Mouse (Mus musculus): Measurements from ENCODE around the gene Alox8. TPM values are rescaled to one million over a fixed set of nuclear protein-coding genes. Genes with fewer than 3 reads are reported as not detected.

Gene Alox8
- total RNA-seq, 1 experiment, result 1.6 TPM

DNA sequence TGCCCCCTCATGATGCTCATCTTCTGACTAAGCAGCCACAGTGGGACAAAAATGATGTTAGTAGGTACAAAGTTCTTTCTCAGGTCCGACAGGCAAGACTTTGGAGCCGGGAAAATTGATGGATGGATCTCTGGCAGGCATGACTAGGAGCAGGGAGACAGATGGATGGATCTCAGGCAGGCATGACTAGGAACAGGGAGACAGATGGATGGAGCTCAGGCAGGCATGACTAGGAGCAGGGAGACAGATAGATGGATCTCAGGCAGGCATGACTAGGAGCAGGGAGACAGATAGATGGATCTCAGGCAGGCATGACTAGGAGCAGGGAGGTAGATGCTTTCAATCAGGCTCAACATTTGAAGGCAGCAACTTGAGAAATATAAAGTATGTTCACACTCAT is 13.8 kb upstream of the Alox8 start:
- Histone ChIP-seq H3K4me1 (ENCODE audit: control insufficient read depth in 2 of 2, insufficient read depth in 2 of 2, low read length in 2 of 2, poor library complexity in 1 of 2) (no peaks in the 10 kb centered on the region), H3K27ac (ENCODE audit: insufficient read depth, low read depth, low read length, poor library complexity, severe bottlenecking) (no peak overlapping the region), H3K9me3 (ENCODE audit: control insufficient read depth, insufficient read depth, low read depth, low read length) (no peaks in the 10 kb centered on the region), H3K36me3 (ENCODE audit: control insufficient read depth, insufficient read depth, low read length, poor library complexity, severe bottlenecking) (no peaks in the 10 kb centered on the region), H3K9ac (ENCODE audit: insufficient read depth, low read depth, low read length, poor library complexity, severe bottlenecking) (no peak overlapping the region), H3K4me3 (ENCODE audit: insufficient read depth in 1 of 2, low read depth in 1 of 2, low read length in 2 of 2, poor library complexity in 1 of 2, severe bottlenecking in 1 of 2) (peak overlapping the region; percentile 6 to 56; a peak in 3 of 4 replicates)
- DNase-seq (ENCODE audit: low read depth, low spot score), result no peak
- in situ Hi-C loops (cut with MboI; ENCODE audit: low sequenced_read_pairs in 2 of 2, unreplicated experiment in 2 of 2), result no loop called here
- TF ChIP-seq HCFC1 (IDR thresholded peaks at IDR 0.05; ENCODE audit: borderline replicate concordance, insufficient read depth, low read length) (peak; percentile 83), MAFK (IDR thresholded peaks at IDR 0.05; ENCODE audit: insufficient read depth, low read depth, low read length) (no peak)

DNA sequence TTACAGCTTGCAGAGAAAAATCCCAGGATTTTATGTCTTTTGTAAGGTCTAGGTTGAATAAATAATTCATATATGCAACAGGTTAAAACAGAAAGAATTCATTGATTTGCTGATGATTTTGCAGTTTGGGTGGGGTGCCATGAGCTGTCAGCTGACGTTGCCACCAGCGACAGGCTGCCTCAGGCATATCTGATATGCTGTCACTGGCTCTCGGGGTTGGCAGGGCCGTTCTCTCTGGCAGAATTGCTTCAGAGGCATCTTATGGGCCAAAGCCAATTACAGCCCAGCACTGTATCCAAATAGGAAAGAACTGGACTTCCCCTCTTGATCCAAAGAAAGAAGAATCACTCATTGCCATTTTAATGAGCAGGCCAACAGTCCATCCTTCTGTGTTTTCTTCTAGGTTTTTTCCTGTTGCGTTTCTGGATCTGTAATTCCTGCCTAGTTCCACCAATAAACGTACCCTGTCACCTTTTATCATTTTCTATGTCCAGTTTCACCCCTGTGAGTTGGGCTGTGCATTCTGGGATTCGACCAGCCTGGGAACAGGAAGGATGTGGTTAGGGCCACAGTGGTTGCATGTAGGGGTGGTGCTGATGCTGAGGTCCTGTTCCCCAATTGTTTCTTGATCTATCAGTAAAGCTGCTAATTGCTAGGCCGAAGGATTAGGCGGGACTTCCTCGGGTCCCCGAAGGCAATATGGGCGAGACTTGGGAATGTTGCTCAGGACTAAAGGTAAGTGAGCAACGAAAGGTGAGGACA is 5.0 kb upstream of the Alox8 start:
- TF ChIP-seq CHD2 (IDR thresholded peaks at IDR 0.05; ENCODE audit: low read depth, low read length) (no peak), HCFC1 (IDR thresholded peaks at IDR 0.05; ENCODE audit: borderline replicate concordance, insufficient read depth, low read length) (no peak), ZNF384 (IDR thresholded peaks at IDR 0.05; ENCODE audit: low read depth, low read length) (no peak), ZC3H11A (IDR thresholded peaks at IDR 0.05; ENCODE audit: borderline replicate concordance, low read depth, low read length) (no peak), MAFK (IDR thresholded peaks at IDR 0.05; ENCODE audit: insufficient read depth, low read depth, low read length) (no peak)
- H3K4me3 ChIP-seq (ENCODE audit: insufficient read depth in 1 of 2, low read depth in 1 of 2, low read length in 2 of 2, poor library complexity in 1 of 2, severe bottlenecking in 1 of 2), result no peak overlapping the region
- in situ Hi-C loops (cut with MboI; ENCODE audit: low sequenced_read_pairs in 2 of 2, unreplicated experiment in 2 of 2), result no loop called here
- no peak for DNase-seq (ENCODE audit: low read depth, low spot score)
- no peak overlapping the region for H3K9ac ChIP-seq (ENCODE audit: insufficient read depth, low read depth, low read length, poor library complexity, severe bottlenecking)
- no peaks in the 10 kb centered on the region for H3K4me1 ChIP-seq (ENCODE audit: control insufficient read depth in 2 of 2, insufficient read depth in 2 of 2, low read length in 2 of 2, poor library complexity in 1 of 2)
- H3K36me3 ChIP-seq (ENCODE audit: control insufficient read depth, insufficient read depth, low read length, poor library complexity, severe bottlenecking), result no peaks in the 10 kb centered on the region
- no peak overlapping the region for H3K27ac ChIP-seq (ENCODE audit: insufficient read depth, low read depth, low read length, poor library complexity, severe bottlenecking)
- H3K9me3 ChIP-seq (ENCODE audit: control insufficient read depth, insufficient read depth, low read depth, low read length), result no peaks in the 10 kb centered on the region

DNA sequence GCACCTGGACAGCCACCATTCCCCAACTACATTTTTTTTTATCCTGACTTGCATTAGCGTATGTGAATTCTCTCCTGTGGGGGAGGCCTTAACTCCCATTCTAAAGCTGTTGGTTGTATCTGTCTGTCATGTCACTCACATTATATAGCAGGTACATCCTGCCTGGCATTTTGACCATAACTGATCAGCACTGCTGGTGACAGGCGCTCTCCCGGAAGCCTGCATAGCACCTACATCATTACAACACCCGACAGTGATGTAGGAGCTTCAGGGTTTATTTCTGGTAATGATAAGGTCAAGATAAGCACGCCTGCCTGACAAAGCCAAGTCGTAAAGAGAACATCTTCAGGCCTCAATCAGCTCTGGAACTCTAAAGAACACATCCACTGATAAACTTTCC is 2.6 kb upstream of the Alox8 start:
- DNase-seq (ENCODE audit: low read depth, low spot score), result no peak
- Histone ChIP-seq H3K27ac (ENCODE audit: insufficient read depth, low read depth, low read length, poor library complexity, severe bottlenecking) (no peak overlapping the region), H3K36me3 (ENCODE audit: control insufficient read depth, insufficient read depth, low read length, poor library complexity, severe bottlenecking) (no peaks in the 10 kb centered on the region), H3K4me3 (ENCODE audit: insufficient read depth in 1 of 2, low read depth in 1 of 2, low read length in 2 of 2, poor library complexity in 1 of 2, severe bottlenecking in 1 of 2) (no peak overlapping the region), H3K4me1 (ENCODE audit: control insufficient read depth in 2 of 2, insufficient read depth in 2 of 2, low read length in 2 of 2, poor library complexity in 1 of 2) (peaks cover 0 to 4% of the 10 kb centered on the region in 2 experiments; a peak in 1 of 4 replicates), H3K9me3 (ENCODE audit: control insufficient read depth, insufficient read depth, low read depth, low read length) (no peaks in the 10 kb centered on the region), H3K9ac (ENCODE audit: insufficient read depth, low read depth, low read length, poor library complexity, severe bottlenecking) (no peak overlapping the region)
- in situ Hi-C loops (cut with MboI; ENCODE audit: low sequenced_read_pairs in 2 of 2, unreplicated experiment in 2 of 2), result no loop called here
- TF ChIP-seq ZNF384 (IDR thresholded peaks at IDR 0.05; ENCODE audit: low read depth, low read length), result no peak
- no peak for TF ChIP-seq MAFK (IDR thresholded peaks at IDR 0.05; ENCODE audit: insufficient read depth, low read depth, low read length)
- no peak for TF ChIP-seq HCFC1 (IDR thresholded peaks at IDR 0.05; ENCODE audit: borderline replicate concordance, insufficient read depth, low read length)
- no peak for TF ChIP-seq ZC3H11A (IDR thresholded peaks at IDR 0.05; ENCODE audit: borderline replicate concordance, low read depth, low read length)
- no peak for TF ChIP-seq CHD2 (IDR thresholded peaks at IDR 0.05; ENCODE audit: low read depth, low read length)

DNA sequence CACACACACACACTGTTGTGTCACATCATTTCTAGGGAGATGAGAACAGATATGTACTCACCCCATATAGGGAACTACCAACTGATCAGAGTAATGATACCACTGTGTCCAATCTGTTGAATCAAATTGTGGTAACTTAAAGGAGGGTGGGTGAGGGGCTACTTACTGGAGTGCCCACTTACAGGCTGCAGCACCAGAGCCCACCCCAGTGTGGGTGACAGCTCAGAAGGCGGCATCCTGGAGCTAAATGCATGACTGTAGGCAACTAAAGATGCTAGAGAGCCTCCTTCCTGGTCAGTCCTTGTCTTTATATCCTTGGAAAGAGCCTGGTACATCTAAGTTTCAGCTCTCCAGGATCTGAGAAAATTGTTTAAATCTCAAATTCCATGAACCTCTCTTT is 1.6 kb upstream of the Alox8 start:
- no peak overlapping the region for H3K4me3 ChIP-seq (ENCODE audit: insufficient read depth in 1 of 2, low read depth in 1 of 2, low read length in 2 of 2, poor library complexity in 1 of 2, severe bottlenecking in 1 of 2)
- in situ Hi-C loops (cut with MboI; ENCODE audit: low sequenced_read_pairs in 2 of 2, unreplicated experiment in 2 of 2), result loop anchor here (10.0 kb wide), 1 partner anchor 46 kb away; no protein-coding TSS in a partner anchor
- H3K36me3 ChIP-seq (ENCODE audit: control insufficient read depth, insufficient read depth, low read length, poor library complexity, severe bottlenecking), result no peaks in the 10 kb centered on the region
- H3K9me3 ChIP-seq (ENCODE audit: control insufficient read depth, insufficient read depth, low read depth, low read length), result no peaks in the 10 kb centered on the region
- H3K9ac ChIP-seq (ENCODE audit: insufficient read depth, low read depth, low read length, poor library complexity, severe bottlenecking), result no peak overlapping the region
- H3K4me1 ChIP-seq (ENCODE audit: control insufficient read depth in 2 of 2, insufficient read depth in 2 of 2, low read length in 2 of 2, poor library complexity in 1 of 2), result peaks cover 0 to 4% of the 10 kb centered on the region in 2 experiments; a peak in 1 of 4 replicates
- no peak for DNase-seq (ENCODE audit: low read depth, low spot score)
- TF ChIP-seq ZNF384 (IDR thresholded peaks at IDR 0.05; ENCODE audit: low read depth, low read length), result no peak
- TF ChIP-seq CHD2 (IDR thresholded peaks at IDR 0.05; ENCODE audit: low read depth, low read length), result no peak
- no peak overlapping the region for H3K27ac ChIP-seq (ENCODE audit: insufficient read depth, low read depth, low read length, poor library complexity, severe bottlenecking)

DNA sequence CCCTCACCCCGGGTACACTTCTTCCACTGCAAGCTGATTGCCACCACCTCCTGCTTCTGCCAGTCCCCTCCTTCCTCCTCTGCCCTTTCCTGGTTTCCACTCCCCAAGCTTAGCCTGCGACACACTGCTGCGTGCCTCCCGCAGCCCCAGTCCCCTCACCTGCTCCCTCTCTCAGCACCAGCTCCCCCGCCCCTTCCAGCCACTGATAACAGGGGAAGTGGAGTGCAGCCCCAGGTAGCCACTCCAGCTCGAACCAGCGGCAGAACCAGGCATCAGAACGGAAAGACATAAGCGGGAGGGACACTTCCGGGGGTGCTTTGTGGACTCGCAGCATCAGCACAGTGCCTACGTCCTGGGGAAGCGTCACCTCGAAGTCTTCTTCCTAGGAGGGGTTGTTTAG is 449 bp downstream of the Alox8 start:
- TF ChIP-seq HCFC1 (IDR thresholded peaks at IDR 0.05; ENCODE audit: borderline replicate concordance, insufficient read depth, low read length) (no peak), ZNF384 (IDR thresholded peaks at IDR 0.05; ENCODE audit: low read depth, low read length) (no peak), MAFK (IDR thresholded peaks at IDR 0.05; ENCODE audit: insufficient read depth, low read depth, low read length) (no peak), CHD2 (IDR thresholded peaks at IDR 0.05; ENCODE audit: low read depth, low read length) (no peak), ZC3H11A (IDR thresholded peaks at IDR 0.05; ENCODE audit: borderline replicate concordance, low read depth, low read length) (no peak)
- Histone ChIP-seq H3K27ac (ENCODE audit: insufficient read depth, low read depth, low read length, poor library complexity, severe bottlenecking) (no peak overlapping the region), H3K9me3 (ENCODE audit: control insufficient read depth, insufficient read depth, low read depth, low read length) (no peaks in the 10 kb centered on the region), H3K9ac (ENCODE audit: insufficient read depth, low read depth, low read length, poor library complexity, severe bottlenecking) (no peak overlapping the region), H3K4me1 (ENCODE audit: control insufficient read depth in 2 of 2, insufficient read depth in 2 of 2, low read length in 2 of 2, poor library complexity in 1 of 2) (peaks cover 0 to 4% of the 10 kb centered on the region in 2 experiments; a peak in 1 of 4 replicates), H3K36me3 (ENCODE audit: control insufficient read depth, insufficient read depth, low read length, poor library complexity, severe bottlenecking) (no peaks in the 10 kb centered on the region), H3K4me3 (ENCODE audit: insufficient read depth in 1 of 2, low read depth in 1 of 2, low read length in 2 of 2, poor library complexity in 1 of 2, severe bottlenecking in 1 of 2) (peak overlapping the region; percentile 31 to 46; a peak in 3 of 4 replicates)
- in situ Hi-C loops (cut with MboI; ENCODE audit: low sequenced_read_pairs in 2 of 2, unreplicated experiment in 2 of 2), result loop anchor here (10.0 kb wide), 1 partner anchor 48 kb away; no protein-coding TSS in a partner anchor
- no peak for DNase-seq (ENCODE audit: low read depth, low spot score)

Data from ES-E14 (cell line).